Mouse (Mus musculus) lung, postnatal 0 days (tissue): ENCODE data around the gene Rem2.

Experiments
- CTCF ChIP-seq: IDR thresholded peaks from 2 replicates; pipeline ENCODE4 v1.5.1; 2016; ENCODE audit warnings: antibody characterized with exemption, mild to moderate bottlenecking
- EP300 ChIP-seq: IDR thresholded peaks from 2 replicates; pipeline ENCODE4 v1.6.1; 2016; ENCODE audit warnings: antibody characterized with exemption, mild to moderate bottlenecking, control low read depth

GRCm38 (mm10) chr14:54453566-54453965 lies 22.3 kb upstream of the Rem2 start:
- no peak for TF ChIP-seq CTCF
- peak; percentile 44; the same call in 1 of the 2 replicates for TF ChIP-seq EP300
